Comparison of ENCODE assay signal across 6 mouse cellular contexts in the genomic region with DNA sequence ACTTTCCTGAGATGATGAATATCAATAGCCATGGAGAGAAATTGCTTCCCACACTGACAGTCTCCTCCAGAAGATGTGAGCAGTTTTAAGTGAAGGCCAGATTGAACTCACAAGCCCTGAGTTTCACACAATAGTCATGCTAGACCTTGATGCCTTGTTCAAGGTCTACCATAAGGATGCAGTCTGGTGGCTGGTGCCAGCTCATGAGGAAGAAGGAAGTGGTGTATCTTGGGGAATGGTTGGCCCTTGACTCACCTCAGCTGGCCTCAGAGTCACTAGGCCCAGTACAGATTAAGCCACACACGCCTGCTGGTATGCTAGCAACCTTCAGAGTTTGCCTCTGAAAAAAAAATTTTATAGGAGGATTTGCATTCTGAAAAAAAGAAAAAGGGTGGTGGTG.
"Had no signal": no experiment of that assay in that cellular context is flagged by ENCODE, and none has a peak within 500 bp of the region (broad histone marks: within the 10 kb centered on the region; RNA-seq: fewer than 3 reads in every experiment).

No protein-coding gene starts in this region.

- DNase-seq: kidney, adult 2 months; kidney, postnatal 14 days; lung, adult 18-20 months; right cerebral cortex, postnatal 4 days; spleen, adult 18-20 months; thymus, postnatal 14 days had no signal
